Mouse (Mus musculus): ENCODE measurements around the gene Ccr4. TPM values are rescaled to one million over a fixed set of nuclear protein-coding genes. Genes with fewer than 3 reads are reported as not detected.

Ccr4 gene
- polyA plus RNA-seq, 1 experiment from 2014 or later, result not detected

DNA sequence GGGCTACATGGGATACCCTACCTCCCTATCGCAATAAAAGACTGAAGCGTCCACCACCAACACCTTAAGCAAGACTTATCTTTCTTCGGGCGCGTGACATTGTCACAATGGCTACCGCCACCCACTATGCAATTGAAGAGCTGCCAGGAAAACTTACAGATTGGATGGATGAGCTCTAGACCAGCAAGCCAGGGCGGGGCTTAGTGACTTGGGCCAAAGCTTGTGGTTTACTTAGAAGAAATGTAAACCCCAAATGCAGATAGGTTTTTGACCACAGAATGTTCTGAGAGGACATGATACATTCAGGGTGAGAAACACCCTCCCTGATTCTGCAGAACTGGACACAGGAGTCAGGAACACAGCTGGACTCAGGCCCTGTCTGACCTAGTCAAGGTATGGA lies 3.6 kb downstream of the Ccr4 start:
- ATAC-seq (no peak), DNase-seq (ENCODE audit: low read depth, low spot score) (no peak)
- in situ Hi-C loops (cut with MboI; ENCODE audit: low pct_unique_long_range_greater_than_20kb), result loop anchor here (5.0 kb wide), 1 partner anchor 81 kb away; no protein-coding TSS in a partner anchor
- ChIA-PET CTCF (interaction anchor here (0.8 to 4.0 kb wide), 6 partner anchors 8 to 87 kb away, joined by 3 to 24 read pairs (median 5); no protein-coding TSS in a partner anchor), POLR2A (no interaction called here)
- TF ChIP-seq CTCF (IDR thresholded peaks at IDR 0.05), result no peak
- H3K27me3 ChIP-seq, result no peaks in the 10 kb centered on the region

DNA sequence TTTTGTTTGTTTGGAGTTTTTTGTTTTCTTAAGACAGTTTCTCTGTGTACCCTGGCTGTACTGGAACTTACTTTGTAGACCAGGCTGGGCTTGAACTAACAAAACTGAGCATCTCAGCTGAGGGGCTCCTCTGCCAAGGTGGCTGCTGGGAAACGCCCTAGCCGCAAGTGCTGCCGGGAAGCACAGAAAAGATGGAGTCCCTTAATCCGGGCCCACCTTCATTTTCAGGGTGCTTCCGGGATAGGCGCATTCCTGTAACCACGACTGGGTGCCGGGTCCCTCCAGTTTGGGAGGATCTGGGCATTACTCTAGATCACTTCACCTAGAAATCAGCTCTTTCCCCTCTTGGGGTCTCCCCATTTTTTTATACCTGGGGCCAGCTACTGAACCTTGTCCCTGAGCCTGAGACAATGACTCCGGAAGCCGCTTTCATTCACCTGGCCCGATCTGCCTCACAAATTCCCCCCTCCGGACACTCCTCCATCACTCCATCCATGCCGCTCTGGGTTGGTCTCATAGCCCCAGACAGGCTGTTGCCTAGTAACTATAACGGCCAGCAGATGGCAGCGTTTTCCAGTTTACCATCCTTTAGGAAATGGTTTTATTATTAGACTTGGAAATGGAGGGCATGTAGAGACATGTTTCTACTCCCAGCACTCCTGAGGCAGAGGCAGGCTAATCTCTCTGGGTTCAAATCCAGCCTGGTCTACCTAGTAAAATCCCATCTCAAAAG lies 4.8 kb downstream of the Ccr4 start:
- in situ Hi-C loops (cut with MboI; ENCODE audit: low pct_unique_long_range_greater_than_20kb), result loop anchor here (5.0 kb wide), 2 partner anchors 82 to 83 kb away; no protein-coding TSS in a partner anchor
- TF ChIP-seq CTCF (IDR thresholded peaks at IDR 0.05), result peak; percentile 75
- DNase-seq (ENCODE audit: low read depth, low spot score) (peak; percentile 27), ATAC-seq (peak; percentile 40)
- POLR2A ChIA-PET, result interaction anchor here (0.8 kb wide), 1 partner anchor 81 kb away, joined by 3 read pairs; no protein-coding TSS in a partner anchor
- CTCF ChIA-PET, result interaction anchor here (0.6 to 4.0 kb wide), 6 partner anchors 8 to 89 kb away, joined by 3 to 24 read pairs (median 8); no protein-coding TSS in a partner anchor
- H3K27me3 ChIP-seq, result no peaks in the 10 kb centered on the region

- DNase-seq (ENCODE audit: low read depth, low spot score) (peak; percentile 25), ATAC-seq (peak; percentile 72)
- peak; percentile 94 for TF ChIP-seq CTCF (IDR thresholded peaks at IDR 0.05)
- ChIA-PET POLR2A (no interaction called here), CTCF (interaction anchor here (0.7 to 4.0 kb wide), 11 partner anchors 10 to 180 kb away, joined by 3 to 24 read pairs (median 5); no protein-coding TSS in a partner anchor)
- in situ Hi-C loops (cut with MboI; ENCODE audit: low pct_unique_long_range_greater_than_20kb), result loop anchor here (5.0 kb wide), 1 partner anchor 81 kb away; no protein-coding TSS in a partner anchor
- no peaks in the 10 kb centered on the region for H3K27me3 ChIP-seq
These were observed 6.5 kb downstream of the Ccr4 start for GRCm38 (mm10) chr9:114498218-114498617.

DNA sequence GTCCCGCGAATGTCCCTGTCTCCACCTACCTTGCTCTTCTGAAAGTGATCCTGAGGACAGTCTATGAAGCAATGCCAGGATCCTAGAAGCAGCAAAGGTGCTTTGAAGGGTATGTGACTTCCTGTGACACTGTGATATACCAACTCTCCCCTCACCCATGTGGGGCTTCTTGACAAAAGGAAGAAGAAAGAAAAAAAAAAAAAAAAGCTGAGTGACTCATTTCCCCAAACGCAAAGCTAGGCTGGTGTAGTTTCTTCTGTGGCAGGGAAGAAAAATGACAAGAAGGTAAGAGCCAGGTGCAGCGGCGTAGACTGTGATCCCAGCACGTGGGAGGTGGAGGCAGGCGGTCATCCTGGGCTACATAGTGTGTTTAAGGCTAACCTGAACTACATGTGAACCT lies 8.2 kb downstream of the Ccr4 start:
- no peak for TF ChIP-seq CTCF (IDR thresholded peaks at IDR 0.05)
- ChIA-PET CTCF (interaction anchor here (1.3 kb wide), 1 partner anchor 81 kb away, joined by 3 read pairs; no protein-coding TSS in a partner anchor), POLR2A (no interaction called here)
- no peaks in the 10 kb centered on the region for H3K27me3 ChIP-seq
- DNase-seq (ENCODE audit: low read depth, low spot score) (no peak), ATAC-seq (no peak)
- in situ Hi-C loops (cut with MboI; ENCODE audit: low pct_unique_long_range_greater_than_20kb), result loop anchor here (5.0 kb wide), 1 partner anchor 79 kb away; no protein-coding TSS in a partner anchor

DNA sequence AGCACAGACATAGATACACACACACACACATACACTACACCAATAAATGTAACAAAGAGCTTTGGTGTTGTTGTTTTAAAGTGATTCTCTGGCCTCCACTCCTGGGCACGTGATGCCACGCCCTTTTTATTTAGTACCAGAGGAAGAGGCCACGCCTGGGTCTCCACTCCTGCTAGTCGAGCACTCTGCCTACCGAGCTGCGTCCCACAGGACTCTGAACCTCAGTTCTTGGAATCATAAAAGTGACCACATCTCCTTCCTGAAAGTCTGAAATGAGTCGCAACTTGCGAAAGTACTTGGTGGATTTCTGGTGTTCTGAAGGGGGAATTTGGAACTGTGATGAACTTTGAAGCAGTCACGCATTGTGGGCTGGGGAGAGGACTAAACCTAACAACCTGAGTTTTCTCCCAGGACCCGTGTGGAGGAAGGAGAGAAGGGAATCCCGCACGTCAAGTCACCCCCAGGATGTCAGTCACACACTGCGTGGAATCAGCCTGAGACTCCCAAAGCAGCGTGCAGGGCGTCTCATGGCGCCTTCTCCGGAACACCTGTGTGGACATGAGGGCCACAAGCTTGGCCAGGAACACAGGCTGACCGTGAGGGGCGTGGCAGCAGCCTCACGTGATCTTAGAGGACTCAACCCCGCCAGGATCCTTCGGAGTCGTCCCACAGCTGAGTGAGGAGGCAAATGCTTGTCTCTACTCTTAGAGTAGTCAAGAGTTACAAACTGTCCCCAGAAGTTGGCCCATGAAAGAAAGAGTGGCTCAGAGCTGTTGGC lies 17.0 kb downstream of the Ccr4 start:
- no peaks in the 10 kb centered on the region for H3K27me3 ChIP-seq
- TF ChIP-seq CTCF (IDR thresholded peaks at IDR 0.05), result no peak

DNA sequence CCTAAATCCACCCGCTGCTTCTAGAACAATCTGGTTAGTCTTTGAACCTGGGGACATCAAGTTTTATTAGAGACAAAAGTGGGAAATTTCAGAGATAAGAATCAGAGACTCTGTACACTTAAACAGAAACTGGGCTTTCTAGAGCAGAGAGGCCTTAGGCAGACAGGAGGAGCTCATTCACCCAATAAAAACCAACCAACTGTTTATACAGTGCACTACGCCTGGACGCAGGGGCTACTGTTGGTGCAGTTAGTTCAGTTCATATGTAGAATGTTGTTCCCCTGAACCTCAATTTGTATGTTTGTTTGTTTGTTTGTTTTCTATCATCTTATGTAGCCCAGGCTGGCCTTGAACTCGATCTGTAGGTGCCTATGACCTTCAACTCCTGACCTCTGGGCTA lies 17.9 kb downstream of the Ccr4 start:
- ChIA-PET CTCF (interaction anchor here (1.9 kb wide), 1 partner anchor 12 kb away, joined by 9 read pairs; no protein-coding TSS in a partner anchor), POLR2A (no interaction called here)
- in situ Hi-C loops (cut with MboI; ENCODE audit: low pct_unique_long_range_greater_than_20kb), result no loop called here
- TF ChIP-seq CTCF (IDR thresholded peaks at IDR 0.05), result no peak
- no peak for DNase-seq (ENCODE audit: low read depth, low spot score)
- no peaks in the 10 kb centered on the region for H3K27me3 ChIP-seq
- ATAC-seq, result no peak

More for the DNA sequence above, 17.0 kb downstream of the Ccr4 start:
- ATAC-seq (peak; percentile 78), DNase-seq (ENCODE audit: low read depth, low spot score) (peak; percentile 33)
- in situ Hi-C loops (cut with MboI; ENCODE audit: low pct_unique_long_range_greater_than_20kb), result no loop called here
- POLR2A ChIA-PET, result no interaction called here
- CTCF ChIA-PET, result interaction anchor here (1.9 kb wide), 1 partner anchor 11 kb away, joined by 9 read pairs; no protein-coding TSS in a partner anchor

GRCm38 (mm10) chr9:114484771-114485170 lies 19.9 kb downstream of the Ccr4 start:
- CTCF ChIA-PET, result no interaction called here
- POLR2A ChIA-PET, result no interaction called here
- TF ChIP-seq CTCF (IDR thresholded peaks at IDR 0.05), result no peak
- no peak for DNase-seq (ENCODE audit: low read depth, low spot score)
- in situ Hi-C loops (cut with MboI; ENCODE audit: low pct_unique_long_range_greater_than_20kb), result no loop called here
- no peaks in the 10 kb centered on the region for H3K27me3 ChIP-seq
- no peak for ATAC-seq

DNA sequence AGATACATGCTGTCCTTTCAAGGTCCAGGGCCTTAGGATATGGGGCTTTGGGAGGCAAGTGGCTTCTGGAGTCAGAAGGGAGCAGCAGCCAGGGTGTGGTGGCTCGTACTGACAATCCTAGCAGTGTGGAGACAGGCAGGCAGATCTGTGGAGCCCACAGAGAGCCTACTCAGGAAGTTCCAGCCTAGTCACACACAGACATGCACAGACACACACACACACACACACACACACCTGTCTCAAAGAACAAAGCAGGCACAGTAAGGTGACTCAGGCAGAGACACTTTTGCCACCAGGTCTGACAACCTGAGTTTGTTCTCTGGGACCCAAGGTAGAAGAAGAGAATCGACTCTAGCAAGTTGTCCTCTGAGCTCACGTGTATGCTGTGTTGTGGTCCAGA lies 23.8 kb downstream of the Ccr4 start:
- CTCF ChIA-PET, result interaction anchor here (1.1 kb wide), 1 partner anchor 18 kb away, joined by 3 read pairs; no protein-coding TSS in a partner anchor
- no peak for DNase-seq (ENCODE audit: low read depth, low spot score)

GRCm38 (mm10) chr9:114477019-114477418 lies 27.7 kb downstream of the Ccr4 start:
- no peaks in the 10 kb centered on the region for H3K27me3 ChIP-seq
- in situ Hi-C loops (cut with MboI; ENCODE audit: low pct_unique_long_range_greater_than_20kb), result no loop called here
- no peak for DNase-seq (ENCODE audit: low read depth, low spot score)
- TF ChIP-seq CTCF (IDR thresholded peaks at IDR 0.05), result no peak
- POLR2A ChIA-PET, result no interaction called here
- no peak for ATAC-seq
- CTCF ChIA-PET, result no interaction called here

More for the DNA sequence above, 23.8 kb downstream of the Ccr4 start:
- in situ Hi-C loops (cut with MboI; ENCODE audit: low pct_unique_long_range_greater_than_20kb), result no loop called here
- H3K27me3 ChIP-seq, result no peaks in the 10 kb centered on the region
- POLR2A ChIA-PET, result no interaction called here
- TF ChIP-seq CTCF (IDR thresholded peaks at IDR 0.05), result no peak
- no peak for ATAC-seq

- ATAC-seq, result no peak
- H3K27me3 ChIP-seq, result no peaks in the 10 kb centered on the region
- DNase-seq (ENCODE audit: low read depth, low spot score), result no peak
- ChIA-PET CTCF (no interaction called here), POLR2A (no interaction called here)
- in situ Hi-C loops (cut with MboI; ENCODE audit: low pct_unique_long_range_greater_than_20kb), result no loop called here
- no peak for TF ChIP-seq CTCF (IDR thresholded peaks at IDR 0.05)
These were observed 32.8 kb downstream of the Ccr4 start for GRCm38 (mm10) chr9:114471892-114472291.
